Mouse (Mus musculus) retina, postnatal 1 day (tissue): Measurements from ENCODE around the gene Hist1h3b.
A peak's percentile ranks its signal among the peaks of the same experiment; 100 is the strongest.
"Not testable (repeated sequence)": the region's sequence is repeated elsewhere in the genome, so short reads cannot be mapped to it uniquely, and the experiment has no call there.

Experiments used
- DNase-seq: peaks from one replicate; pipeline ENCODE4 v3.0.0-alpha.2; 2012

The Hist1h3b gene

DNA sequence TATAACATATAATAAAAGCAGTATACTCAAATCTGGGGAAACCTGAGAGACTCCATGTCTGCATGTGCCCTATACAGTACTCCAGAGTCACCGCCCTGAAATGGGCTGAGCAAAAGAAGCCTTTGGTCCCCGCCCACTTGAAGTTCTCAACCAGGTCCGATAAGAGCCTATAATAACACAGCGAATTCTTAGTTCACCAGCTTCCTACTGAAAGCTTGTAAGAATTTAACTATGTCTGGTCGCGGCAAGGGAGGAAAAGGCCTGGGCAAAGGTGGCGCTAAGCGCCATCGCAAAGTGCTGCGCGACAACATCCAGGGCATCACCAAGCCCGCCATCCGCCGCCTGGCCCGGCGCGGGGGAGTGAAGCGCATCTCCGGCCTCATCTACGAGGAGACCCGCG is 4.7 kb downstream of the Hist1h3b start, which contains the start of gene Hist1h4b:
Hist1h4b (plus strand) TSS at position 224 of the 400 bp plus-strand sequence.
- peak; percentile 95 for DNase-seq

DNA sequence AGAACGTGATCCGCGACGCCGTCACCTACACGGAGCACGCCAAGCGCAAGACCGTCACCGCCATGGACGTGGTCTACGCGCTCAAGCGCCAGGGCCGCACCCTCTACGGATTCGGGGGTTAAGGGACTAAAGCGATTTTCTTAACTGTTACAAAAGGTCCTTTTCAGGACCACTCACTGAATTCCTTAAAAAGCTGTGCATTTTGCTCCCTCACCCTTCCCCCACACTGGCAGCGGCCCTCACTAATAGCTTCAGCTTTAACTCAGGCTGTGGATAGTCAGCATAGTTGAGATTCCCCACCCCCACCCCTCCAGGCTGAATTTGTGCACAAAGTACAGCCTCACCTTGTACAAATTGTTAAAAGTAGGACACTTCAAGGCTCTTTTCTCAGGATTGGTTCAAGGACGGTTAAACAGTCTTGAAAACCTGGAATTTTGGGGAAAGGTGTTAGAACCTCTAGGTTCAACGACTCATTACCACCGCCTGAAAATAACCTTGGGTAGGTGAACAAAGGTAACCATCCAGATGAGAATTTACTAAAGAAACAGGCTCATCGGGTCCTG is 5.2 kb downstream of the Hist1h3b start:
- peak; percentile 55 for DNase-seq

DNA sequence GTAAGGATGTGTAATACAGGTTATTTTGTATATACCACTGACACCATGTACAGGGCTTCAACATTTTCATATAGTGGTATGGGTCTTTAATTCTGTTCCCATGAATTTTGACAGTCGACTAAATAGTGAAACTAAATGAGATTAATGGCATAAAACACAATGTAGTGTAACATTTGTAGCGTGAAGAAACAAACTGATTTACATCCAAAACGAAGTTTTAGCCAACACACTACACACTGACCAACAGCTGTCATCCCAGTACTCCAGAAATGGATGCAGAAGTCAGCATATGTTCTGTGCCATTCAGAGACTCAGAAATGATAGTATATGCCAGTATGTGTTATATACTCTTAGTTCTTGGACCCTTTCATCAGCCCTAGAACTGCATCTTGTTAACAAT is 5.9 kb downstream of the Hist1h3b start:
- DNase-seq = no peak

DNA sequence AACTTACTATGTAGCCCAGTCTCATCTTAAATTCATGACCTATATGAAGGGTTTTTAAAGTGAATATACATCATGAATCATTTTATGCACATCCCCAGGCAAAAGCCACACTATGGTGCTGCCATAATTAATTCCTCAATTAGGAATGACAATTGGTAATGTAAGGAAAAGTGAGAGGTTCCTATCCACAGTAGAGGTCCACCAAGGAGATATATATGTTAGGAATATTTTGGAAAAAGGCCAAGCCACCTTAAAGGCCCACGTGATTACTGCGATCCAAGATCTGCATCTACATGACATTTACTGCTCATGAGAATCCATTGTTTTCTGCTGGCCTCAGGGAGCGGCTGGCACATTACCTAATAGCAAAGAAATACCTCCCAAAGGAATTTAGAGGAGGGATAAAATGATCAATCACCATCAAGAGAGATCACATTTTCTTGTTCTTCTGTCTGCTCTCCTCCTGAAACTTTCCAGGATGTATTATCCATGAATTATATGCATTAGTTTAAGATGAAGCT is 7.2 kb downstream of the Hist1h3b start:
- DNase-seq = no peak

DNA sequence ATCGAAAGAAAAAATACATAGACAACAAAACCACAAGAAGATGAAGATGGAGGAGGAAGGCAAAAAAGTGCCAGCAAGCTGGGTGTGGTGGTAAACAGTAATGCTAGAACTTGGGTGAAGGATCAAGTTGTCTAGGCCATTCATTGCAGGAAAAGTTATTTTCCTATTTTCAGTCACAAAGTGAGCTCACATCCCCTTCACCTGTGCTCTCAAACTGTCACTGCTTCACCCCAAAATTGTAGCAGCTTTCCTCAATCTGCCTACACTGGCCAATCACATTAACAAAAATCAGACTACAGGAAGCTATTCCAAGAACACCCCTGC is 7.8 kb downstream of the Hist1h3b start:
- DNase-seq = no peak

DNA sequence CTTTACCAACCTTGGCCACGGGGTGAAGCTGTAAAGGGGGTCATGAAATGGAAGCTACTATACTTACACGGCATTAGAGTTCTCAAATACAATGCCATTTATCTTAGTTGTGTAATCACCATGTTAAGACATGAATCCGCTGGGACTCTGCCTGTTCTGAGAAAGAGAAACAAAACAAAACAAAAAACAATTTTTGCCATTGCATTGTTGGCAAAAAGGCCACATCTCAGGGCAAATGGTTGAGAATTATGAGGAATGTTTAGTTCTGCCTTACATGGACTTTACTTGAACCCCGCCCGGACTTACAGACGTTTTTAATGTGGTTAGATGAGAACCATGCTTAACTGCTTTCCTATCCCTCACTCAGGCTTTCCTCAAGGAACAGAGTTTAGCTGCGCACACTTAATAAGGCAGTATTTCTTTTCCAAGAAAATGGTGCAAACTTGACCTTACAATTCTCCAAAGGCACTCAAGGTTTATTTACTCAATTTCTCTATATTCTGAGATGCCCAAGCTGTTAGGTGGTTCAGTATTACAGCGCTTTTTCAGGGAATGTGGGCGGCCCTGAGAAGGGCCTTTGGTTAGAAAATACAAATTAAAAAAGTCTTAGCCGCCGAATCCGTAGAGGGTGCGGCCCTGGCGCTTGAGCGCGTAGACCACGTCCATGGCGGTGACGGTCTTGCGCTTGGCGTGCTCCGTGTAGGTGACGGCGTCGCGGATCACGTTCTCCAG is 8.3 kb downstream of the Hist1h3b start:
- DNase-seq = peak; percentile 64

DNA sequence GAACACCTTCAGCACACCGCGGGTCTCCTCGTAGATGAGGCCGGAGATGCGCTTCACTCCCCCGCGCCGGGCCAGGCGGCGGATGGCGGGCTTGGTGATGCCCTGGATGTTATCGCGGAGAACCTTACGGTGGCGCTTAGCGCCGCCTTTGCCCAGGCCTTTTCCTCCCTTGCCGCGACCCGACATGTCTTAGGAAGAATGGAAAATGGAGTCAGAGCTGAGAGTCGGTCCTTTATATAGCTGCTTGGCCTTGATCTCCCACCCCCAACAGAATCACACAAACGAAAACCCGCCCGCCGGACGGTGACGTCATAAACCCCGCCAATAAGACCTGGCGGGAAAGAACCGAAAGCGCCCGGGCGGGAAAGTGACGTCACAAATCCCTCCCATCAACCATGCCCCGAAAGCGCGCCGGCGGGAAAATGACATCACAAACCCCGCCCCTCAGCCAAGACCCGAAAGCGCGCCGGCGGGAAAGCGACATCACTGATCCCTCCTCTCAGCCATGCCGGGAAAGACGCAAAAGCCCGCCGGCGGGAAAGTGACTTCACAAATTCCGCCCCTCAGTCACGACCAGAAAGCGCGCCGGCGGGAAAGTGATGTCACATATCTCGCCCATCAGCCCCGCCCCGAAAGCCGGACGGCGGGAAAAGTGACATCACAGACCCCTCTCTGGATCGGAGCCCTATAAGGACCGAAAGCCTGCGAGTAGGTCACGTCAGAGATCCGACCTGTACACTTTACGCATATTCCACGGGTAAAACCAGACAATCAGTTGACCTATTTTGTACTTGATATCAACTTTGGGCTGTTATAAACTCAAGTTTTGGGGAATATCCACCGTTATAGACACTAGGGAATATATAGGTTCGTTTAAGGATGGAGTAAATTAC is 9.2 kb downstream of the Hist1h3b start, which contains the start of gene Hist1h4a:
Hist1h4a (minus strand) TSS at position 259 of the 893 bp plus-strand sequence.
- DNase-seq = peak; percentile 99

DNA sequence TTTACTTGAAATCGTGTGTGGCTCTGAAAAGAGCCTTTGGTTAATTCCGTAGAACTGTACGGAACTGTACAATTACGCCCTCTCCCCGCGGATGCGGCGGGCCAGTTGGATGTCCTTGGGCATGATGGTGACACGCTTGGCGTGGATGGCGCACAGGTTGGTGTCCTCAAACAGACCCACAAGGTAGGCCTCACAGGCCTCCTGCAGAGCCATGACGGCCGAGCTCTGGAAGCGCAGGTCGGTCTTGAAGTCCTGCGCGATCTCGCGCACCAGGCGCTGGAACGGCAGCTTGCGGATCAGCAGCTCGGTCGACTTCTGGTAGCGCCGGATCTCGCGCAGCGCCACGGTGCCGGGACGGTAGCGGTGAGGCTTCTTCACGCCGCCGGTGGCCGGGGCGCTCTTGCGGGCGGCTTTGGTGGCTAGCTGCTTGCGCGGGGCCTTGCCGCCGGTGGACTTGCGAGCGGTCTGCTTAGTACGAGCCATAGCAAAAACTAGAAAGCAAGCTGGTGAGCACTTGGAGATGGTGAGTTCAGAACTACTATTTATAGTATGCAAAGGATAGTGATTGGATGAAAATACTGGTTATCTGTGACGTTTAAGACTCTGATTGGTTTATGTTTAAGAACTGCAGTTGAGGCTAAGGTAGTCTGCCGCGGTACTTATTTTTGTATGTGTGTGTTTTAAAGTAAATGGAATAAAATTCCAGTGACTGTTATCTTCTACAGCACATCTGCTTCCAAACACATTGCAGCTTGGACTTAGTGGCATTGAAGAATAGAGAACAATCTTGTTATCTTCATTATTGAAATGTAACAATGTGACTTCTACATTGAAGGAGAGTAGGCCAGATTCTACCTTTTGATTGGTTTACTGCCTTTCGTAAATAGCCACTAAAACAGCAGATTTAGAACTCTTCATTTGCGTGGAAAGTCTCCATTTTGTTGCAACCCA is 10.1 kb downstream of the Hist1h3b start, which contains the start of gene Hist1h3a:
Hist1h3a (minus strand) TSS at position 516 of the 951 bp plus-strand sequence.
- DNase-seq = peak; percentile 94

DNA sequence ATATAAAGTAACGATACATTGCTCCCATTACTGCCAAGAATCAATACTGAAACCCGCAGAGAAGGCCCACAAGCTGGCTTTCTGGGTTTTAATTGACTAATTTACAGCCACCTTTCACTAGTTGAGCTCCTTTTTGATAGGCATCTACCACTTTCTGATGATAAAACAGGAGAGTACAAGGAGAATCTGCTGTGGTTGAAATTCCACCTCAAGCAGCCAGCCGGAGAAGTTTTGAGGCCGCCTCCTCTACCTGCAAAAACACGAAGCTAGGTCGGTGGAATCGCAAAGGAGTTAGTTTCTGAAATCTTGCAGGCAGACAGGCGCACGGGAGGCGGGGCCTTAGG is 11.1 kb downstream of the Hist1h3b start:
- DNase-seq = no peak

DNA sequence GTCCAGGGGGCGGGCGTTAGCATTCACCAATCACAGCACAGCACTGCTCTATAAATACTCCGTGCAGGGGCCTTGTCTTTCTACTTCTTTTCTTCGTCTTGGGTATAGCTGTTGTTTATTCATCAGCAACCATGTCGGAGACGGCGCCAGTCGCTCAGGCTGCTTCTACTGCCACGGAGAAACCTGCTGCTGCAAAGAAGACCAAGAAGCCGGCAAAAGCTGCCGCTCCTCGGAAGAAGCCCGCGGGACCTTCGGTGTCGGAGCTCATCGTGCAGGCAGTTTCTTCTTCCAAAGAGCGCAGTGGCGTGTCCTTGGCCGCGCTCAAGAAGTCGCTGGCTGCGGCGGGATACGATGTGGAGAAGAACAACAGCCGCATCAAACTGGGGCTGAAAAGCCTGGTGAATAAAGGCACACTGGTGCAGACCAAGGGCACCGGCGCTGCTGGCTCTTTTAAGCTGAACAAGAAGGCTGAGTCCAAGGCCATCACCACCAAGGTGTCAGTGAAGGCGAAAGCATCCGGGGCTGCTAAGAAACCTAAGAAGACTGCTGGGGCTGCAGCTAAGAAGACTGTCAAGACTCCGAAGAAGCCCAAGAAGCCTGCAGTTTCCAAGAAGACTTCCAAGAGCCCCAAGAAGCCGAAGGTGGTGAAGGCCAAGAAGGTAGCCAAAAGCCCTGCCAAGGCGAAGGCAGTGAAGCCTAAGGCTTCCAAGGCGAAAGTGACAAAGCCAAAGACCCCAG is 11.7 kb downstream of the Hist1h3b start, which contains the start of gene Hist1h1a:
Hist1h1a (plus strand) TSS at position 81 of the 738 bp plus-strand sequence.
- DNase-seq = peak; percentile 96

DNA sequence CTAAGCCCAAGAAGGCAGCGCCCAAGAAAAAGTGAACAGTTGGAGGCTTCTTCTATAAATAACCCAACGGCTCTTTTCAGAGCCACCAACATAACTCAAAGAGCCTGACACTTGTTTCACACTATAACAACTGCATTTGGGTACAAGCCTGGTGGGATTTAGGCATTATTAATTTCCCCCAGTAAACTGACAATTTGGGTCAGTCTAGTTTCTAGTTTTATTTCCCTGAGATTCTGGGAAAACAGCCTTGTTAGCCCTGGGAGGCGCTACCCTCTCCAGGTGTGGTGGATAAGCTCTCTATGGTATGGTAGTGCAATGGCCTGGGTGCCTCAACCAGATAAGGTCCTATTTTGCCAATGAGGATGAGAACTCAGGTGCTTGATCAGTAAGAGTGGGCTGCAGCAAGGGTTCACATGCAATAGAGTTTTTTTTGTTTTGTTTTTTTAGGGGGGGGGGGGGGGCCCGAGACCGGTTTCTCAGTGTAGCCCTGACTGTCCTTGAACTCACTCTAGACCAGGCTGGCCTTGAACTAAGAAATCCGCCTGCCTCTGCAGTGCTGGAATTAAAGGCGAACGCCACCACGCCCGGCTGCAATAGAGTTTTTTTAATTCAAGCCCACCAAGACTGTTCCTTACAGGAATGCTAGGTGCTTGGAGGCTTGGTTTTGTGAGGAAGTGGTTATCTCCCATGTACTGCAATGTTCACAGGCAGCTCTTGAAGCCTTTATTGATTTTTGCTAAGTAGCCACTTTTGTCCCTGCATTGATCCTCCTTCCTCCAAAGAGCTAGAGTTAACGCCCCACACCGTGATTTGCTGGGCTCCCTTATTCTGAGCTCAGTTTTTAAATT is 12.5 kb downstream of the Hist1h3b start:
- no peak for DNase-seq

DNA sequence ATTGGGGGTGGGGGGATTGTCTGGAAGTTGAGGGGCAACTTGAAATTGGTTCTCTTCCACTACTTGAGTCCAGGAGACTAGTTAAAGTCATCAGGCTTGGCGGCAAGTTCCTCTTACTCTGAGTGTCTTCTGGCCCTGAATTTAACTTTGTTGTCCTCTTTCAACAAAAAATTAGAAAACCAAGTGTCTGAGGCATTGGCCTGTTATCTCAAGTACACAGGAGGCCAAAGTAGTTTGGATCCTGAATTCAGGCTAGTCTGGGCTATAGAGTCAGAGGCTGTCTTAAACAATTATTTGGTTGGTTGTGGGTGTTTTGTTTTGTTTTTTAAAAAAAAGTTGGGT is 13.1 kb downstream of the Hist1h3b start:
- DNase-seq = no peak

DNA sequence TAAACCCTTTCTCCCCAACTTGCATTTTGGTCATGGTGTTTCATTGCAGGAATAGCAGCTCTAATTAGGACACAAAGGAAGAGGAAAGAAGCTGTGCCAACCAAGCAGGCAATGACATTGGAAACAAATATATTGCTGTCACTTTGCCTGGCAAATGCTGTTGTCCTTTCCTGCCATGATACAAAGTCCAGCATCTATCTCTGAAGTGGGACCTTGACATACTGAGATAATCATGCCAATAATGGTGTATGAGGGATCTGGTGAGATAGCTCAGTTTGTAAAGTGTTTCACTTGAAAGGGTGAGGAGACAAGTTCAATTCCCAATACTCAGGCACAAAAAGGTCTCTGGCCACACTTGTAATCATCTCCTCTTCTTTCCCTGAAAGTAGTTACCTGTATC is 14.7 kb downstream of the Hist1h3b start:
- DNase-seq = no peak

DNA sequence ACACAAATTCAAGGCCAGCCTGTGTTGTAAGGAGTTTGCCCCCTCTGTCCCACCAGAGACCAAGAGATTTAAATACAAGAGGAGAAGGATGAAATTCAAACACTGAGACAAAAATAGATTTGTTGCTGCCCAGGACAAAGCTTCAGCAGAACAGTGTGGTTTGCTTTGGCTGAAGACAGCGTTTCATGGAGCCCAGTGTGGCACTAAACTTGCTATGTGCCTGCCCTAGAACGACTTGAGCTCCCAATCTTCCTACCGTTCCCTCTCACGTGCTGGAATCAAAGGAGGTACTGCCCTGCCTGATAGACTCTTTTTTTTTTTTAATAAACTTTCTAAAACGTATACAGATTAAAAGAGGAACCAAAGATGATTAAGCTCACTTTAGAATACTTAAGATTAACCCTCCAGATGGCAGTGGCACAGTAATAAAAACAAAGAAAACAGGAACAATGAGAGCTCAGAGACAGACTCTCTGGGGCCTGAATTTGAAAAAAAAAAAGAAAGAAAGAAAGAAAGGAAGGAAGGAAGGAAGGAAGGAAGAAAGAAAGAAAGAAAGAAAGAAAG is 16.8 kb downstream of the Hist1h3b start:
- no peak for DNase-seq

DNA sequence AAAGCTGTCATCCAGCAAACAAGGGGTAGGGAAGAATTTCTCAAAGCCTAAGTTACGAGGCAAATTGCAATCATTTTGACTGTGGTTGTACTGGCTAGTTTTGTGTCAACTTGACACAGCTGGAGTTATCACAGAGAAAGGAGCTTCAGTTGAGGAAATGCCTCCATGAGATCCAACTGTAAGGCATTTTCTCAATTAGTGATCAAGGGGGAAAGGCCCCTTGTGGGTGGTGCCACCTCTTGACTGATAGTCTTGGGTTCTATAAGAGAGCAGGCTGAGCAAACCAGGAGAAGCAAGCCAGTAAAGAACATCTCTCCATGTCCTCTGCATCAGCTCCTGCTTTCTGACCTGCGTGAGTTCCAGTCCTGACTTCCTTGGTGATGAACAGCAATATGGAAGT is 17.5 kb downstream of the Hist1h3b start, which contains the start of gene Trim38:
Trim38 (plus strand) TSS at position 301 of the 400 bp plus-strand sequence.
- DNase-seq = not testable (repeated sequence)

DNA sequence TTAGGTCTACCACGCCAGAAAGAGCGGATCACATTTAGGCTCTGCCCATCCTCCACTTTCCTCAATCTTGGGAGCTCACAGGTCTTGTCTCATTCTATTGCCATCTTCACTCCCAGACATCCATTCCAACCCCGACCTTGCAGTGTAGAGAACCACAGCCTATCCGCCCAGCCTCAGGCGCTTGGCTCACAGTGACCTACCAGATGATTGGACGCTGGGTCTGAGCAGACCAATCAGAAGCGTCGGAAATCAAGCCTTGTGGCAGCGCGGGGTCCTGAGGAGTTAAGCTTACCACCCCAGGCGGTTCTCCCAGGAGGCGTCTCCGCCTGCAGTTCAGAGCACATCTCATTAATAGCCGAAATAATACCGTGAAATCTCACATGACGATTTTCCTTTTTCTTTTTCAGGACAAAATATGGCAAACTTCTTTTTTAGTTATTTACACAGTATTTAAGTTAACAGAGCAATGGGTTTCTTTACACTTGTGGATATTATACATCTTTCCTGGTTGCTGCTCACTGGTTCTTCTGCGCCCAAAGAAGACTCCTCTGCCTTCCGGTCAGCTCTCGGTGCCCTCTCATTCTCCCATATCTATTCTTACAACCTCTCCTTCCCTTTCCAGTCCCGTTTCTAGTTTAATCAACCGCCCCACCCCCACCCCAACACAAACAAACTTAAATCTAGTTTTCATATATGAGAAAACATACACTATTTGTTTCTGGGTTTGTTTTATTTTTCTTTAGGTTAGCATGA is 20.7 kb downstream of the Hist1h3b start:
- DNase-seq = peak; percentile 86

DNA sequence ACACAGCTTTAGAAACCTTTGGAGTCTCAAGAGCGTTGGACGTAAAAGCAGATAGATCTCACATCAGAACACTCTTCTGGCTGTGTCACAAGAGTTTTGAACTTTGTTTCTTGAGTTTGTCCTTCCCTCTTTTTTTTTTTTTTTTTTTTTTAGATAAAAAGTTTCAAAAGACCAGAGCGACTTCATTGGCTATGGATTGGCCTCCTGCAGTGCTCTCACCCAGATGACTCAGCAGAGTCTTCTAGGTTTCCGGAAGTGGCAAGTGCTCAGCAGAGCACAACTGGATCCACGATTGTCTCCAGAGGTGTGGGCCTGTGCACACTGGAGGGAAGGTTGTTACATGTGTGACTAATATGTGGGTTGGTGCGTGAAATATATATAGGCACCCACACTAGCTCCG is 26.3 kb downstream of the Hist1h3b start:
- no peak for DNase-seq

DNA sequence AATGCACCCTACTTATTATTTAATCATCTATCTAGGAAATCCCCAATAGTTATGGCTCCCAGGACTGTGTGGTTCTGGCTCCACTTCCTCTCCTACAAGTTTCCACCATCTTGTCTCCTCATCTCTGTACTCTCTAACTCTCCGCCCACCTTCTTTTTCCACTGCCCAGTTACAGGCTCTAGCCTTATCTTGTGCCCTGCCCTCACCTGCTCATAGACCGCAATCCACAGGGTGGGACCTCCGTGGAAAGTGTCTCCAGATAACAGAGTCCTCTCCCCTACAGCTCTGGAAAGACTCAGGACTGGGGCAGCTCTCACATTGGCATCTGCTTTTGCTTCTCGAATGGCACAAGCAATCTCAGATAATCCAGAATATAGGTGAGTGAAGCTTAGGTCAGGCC is 27.0 kb downstream of the Hist1h3b start:
- no peak for DNase-seq

DNA sequence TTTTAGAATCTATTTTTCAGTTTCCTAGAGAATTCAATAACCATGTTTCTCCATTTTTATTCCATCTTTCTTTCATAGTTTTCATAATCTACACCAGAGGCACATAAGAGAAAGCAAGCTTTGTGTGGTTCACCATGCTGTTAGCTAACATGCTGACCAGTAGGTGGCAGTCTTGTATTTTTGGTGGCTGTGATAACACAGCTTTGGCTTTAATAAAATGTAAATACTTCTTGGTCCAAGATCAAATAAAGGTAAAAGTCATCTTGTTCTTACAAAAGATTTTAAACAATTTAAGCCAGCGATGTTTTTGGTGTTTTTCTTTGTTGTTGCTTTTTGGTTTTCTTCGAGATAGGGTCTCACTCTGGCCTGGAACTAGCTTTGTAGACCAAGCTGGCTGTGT is 40.5 kb downstream of the Hist1h3b start:
- DNase-seq = peak; percentile 75
